Mouse (Mus musculus): ENCODE measurements at regions not wholly inside any gene's neighbourhood (a gene's known extent, or its start where the extent isn't known, plus 50 kb on each side); places are given as distances from the start of the nearest gene placed in this dataset.

DNA sequence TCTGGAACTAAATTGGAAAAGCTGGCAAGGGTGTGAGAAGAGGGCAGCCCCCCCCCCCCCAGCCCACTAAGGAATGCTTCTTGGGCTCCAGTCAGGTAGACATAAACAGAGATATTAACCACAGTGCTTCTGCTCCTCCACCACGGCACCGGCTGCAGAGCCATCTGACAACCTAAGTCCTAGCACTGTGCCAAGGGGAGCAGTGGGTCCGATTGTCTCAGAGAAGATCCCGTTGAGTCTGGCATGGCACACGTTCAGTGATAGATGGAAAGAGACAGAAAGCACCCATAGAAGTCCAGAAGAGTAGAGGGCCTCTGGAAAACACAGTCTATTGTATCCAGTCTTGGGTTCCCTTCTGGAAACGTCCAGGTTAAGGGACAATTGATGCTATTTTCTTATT is 241.4 kb upstream of the Arglu1 start:
- Histone ChIP-seq H3K27ac (ENCODE audit: low read length) (no peak overlapping the region), H3K4me3 (ENCODE audit: low read depth, low read length) (no peak overlapping the region), H3K36me3 (ENCODE audit: control insufficient read depth, insufficient read depth, low read length) (no peaks in the 10 kb centered on the region), H3K27me3 (ENCODE audit: control insufficient read depth, insufficient read depth, low read depth, low read length) (no peaks in the 10 kb centered on the region; the same call in 1 of the 2 replicates), H3K9ac (ENCODE audit: low read depth, low read length) (no peak overlapping the region), H3K9me3 (replicated peaks; ENCODE audit: control insufficient read depth, low read length, poor library complexity, severe bottlenecking) (no peaks in the 10 kb centered on the region), H3K4me1 (ENCODE audit: control insufficient read depth, insufficient read depth, low read length) (no peaks in the 10 kb centered on the region), H3K4me2 (ENCODE audit: low read length) (no peak overlapping the region)
- ATAC-seq, result no peak
- 82% methylated on average over 6 of the region's 6 CpGs for WGBS

DNA sequence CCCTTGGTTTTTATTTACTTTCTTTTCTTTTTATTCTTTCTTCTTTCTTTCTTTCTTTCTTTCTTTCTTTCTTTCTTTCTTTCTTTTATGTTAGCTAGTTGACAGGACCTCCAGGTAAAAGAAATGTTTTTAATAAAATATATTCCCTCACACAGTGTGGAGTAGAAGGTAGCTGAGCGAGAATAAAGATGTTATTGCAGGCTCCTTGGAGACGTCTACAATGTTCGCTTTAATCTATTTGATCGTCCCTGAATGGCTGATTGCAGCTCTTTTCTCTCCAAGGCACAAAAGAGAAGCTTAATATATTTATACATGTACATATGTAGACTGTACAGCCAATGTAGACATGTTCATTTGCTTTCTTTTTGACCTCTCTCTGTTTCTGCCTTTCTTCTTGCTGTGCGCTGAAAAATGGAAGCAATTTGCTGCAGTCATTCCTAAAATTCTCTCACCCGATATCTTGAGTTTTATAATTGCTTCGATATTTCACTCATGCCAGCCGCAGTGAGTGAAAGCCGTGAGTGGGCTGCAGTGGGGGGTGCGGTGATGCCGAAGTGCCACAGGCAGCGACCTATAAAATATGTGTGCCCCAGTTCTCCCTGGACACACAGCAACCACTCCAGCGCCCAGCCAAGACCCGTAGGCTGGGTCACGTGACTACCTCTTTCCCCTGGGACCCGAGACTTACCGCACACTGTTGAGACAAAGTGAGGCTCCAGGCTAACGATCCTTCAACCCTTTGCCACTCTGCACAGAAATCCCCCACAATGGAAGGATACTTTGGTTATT is 237.9 kb upstream of the Arglu1 start:
- Histone ChIP-seq H3K4me3 (ENCODE audit: low read depth, low read length) (no peak overlapping the region), H3K9me3 (replicated peaks; ENCODE audit: control insufficient read depth, low read length, poor library complexity, severe bottlenecking) (no peaks in the 10 kb centered on the region), H3K36me3 (ENCODE audit: control insufficient read depth, insufficient read depth, low read length) (no peaks in the 10 kb centered on the region), H3K27me3 (ENCODE audit: control insufficient read depth, insufficient read depth, low read depth, low read length) (no peaks in the 10 kb centered on the region; the same call in 1 of the 2 replicates), H3K4me2 (ENCODE audit: low read length) (no peak overlapping the region), H3K4me1 (ENCODE audit: control insufficient read depth, insufficient read depth, low read length) (no peaks in the 10 kb centered on the region), H3K9ac (ENCODE audit: low read depth, low read length) (no peak overlapping the region), H3K27ac (ENCODE audit: low read length) (no peak overlapping the region)
- 52% methylated on average over 18 of the region's 18 CpGs for WGBS
- ATAC-seq, result peak; percentile 48; the same call in 1 of the 2 replicates

DNA sequence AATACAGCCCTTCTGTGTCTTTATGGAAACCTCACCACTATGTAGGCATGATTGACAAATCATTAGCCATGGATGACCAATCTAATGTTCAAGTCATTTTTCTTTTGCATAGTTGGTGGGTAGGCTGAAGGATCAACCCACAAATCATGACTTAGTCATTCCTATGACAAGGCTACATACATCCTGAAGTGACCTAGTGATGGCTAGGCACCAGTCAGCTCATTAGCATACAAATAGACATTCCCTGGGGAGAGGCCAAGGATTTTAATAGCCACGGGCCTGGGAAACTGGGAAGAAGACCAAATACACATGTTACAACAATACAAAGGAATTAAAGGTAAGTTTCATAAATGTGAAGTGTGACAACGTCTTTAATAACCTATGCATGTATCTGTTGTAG is 231.1 kb upstream of the Arglu1 start:
- H3K4me3 ChIP-seq (ENCODE audit: low read depth, low read length), result no peak overlapping the region
- peaks cover 5% of the 10 kb centered on the region for H3K4me1 ChIP-seq (ENCODE audit: control insufficient read depth, insufficient read depth, low read length)
- H3K27me3 ChIP-seq (ENCODE audit: control insufficient read depth, insufficient read depth, low read depth, low read length), result no peaks in the 10 kb centered on the region
- no peaks in the 10 kb centered on the region for H3K9me3 ChIP-seq (replicated peaks; ENCODE audit: control insufficient read depth, low read length, poor library complexity, severe bottlenecking)
- no peaks in the 10 kb centered on the region for H3K36me3 ChIP-seq (ENCODE audit: control insufficient read depth, insufficient read depth, low read length)
- ATAC-seq, result no peak
- 15% methylated on average over 2 of the region's 2 CpGs for WGBS
- no peak overlapping the region for H3K9ac ChIP-seq (ENCODE audit: low read depth, low read length)
- no peak overlapping the region for H3K4me2 ChIP-seq (ENCODE audit: low read length)
- H3K27ac ChIP-seq (ENCODE audit: low read length), result no peak overlapping the region

DNA sequence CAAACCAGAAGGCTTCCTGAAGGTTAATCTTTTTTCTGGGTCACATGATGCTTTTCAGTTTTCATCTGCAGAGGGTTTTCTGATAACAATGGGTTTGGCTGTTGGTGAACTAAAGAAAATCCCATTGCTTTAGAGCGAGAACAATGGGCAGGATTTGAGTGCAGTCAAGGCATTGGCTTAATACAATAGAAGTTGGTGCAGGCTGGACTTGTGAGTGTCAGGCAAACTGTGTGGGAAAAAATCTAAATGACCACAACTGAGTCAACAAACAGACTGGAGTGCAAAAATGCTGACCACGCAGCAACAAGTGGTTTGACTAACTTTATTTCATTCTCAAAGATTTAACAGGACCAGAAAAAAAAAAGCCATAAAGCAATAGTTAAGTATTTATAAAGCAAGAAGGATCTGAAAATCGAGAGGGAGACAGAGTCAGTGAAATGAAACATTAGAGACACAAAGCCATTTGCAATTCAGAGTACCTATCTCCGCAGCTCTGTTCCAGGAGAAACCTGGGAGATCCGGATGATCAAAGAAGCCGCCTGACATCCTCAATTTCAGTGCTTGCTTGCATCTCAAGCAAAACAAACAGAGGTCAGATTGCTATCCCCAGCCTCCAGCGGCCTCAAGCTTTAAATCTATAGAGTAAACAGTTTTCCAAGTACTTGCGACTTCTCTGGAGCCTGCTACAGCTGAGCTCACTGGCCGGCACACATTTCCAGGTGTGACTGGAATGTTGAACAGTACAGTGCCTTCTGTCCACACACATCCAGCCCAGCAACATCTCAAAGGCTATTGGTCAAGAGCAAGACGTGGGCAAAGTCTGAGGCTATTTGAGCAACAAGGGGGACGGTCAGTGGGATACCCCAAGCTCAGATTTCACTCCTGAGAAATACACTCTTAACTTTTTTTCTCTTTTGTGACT is 229.5 kb upstream of the Arglu1 start:
- H3K4me3 ChIP-seq (ENCODE audit: low read depth, low read length), result no peak overlapping the region
- ATAC-seq, result no peak
- peaks cover 5% of the 10 kb centered on the region for H3K4me1 ChIP-seq (ENCODE audit: control insufficient read depth, insufficient read depth, low read length)

DNA sequence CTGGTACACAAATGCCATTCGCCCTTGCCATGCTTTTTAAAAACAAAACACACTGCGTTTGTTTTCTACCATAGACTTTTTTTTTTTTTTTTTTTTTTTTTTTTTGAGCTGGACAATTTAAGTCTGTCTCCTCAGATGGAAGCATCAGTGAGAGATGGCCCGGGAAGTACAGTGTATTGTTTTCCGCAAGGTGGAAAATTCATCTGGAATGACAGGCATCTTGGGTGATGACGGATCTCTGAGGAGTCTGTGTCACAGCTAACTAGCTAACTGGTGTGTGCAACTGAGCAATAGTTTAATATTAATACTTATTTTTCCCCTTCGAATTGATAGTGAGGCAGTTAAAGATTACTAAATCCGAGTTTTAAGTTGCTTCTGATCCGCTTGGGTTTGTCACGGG is 228.7 kb upstream of the Arglu1 start:
- no peak overlapping the region for H3K27ac ChIP-seq (ENCODE audit: low read length)
- no peak overlapping the region for H3K4me3 ChIP-seq (ENCODE audit: low read depth, low read length)
- no peaks in the 10 kb centered on the region; the same call in 1 of the 2 replicates for H3K36me3 ChIP-seq (ENCODE audit: control insufficient read depth, insufficient read depth, low read length)
- 28% methylated on average over 9 of the region's 9 CpGs for WGBS
- no peak overlapping the region for H3K4me2 ChIP-seq (ENCODE audit: low read length)
- no peaks in the 10 kb centered on the region for H3K27me3 ChIP-seq (ENCODE audit: control insufficient read depth, insufficient read depth, low read depth, low read length)
- ATAC-seq, result no peak
- H3K4me1 ChIP-seq (ENCODE audit: control insufficient read depth, insufficient read depth, low read length), result peaks cover 5% of the 10 kb centered on the region
- H3K9me3 ChIP-seq (replicated peaks; ENCODE audit: control insufficient read depth, low read length, poor library complexity, severe bottlenecking), result peaks cover 3% of the 10 kb centered on the region; the same call in 1 of the 2 replicates
- no peak overlapping the region for H3K9ac ChIP-seq (ENCODE audit: low read depth, low read length)

More for the DNA sequence above, 229.5 kb upstream of the Arglu1 start:
- no peaks in the 10 kb centered on the region for H3K27me3 ChIP-seq (ENCODE audit: control insufficient read depth, insufficient read depth, low read depth, low read length)
- no peak overlapping the region for H3K9ac ChIP-seq (ENCODE audit: low read depth, low read length)
- H3K4me2 ChIP-seq (ENCODE audit: low read length), result no peak overlapping the region
- no peak overlapping the region for H3K27ac ChIP-seq (ENCODE audit: low read length)
- no peaks in the 10 kb centered on the region; the same call in 1 of the 2 replicates for H3K36me3 ChIP-seq (ENCODE audit: control insufficient read depth, insufficient read depth, low read length)
- H3K9me3 ChIP-seq (replicated peaks; ENCODE audit: control insufficient read depth, low read length, poor library complexity, severe bottlenecking), result peaks cover 2% of the 10 kb centered on the region; the same call in 1 of the 2 replicates
- WGBS, result 5% methylated on average over 11 of the region's 11 CpGs

DNA sequence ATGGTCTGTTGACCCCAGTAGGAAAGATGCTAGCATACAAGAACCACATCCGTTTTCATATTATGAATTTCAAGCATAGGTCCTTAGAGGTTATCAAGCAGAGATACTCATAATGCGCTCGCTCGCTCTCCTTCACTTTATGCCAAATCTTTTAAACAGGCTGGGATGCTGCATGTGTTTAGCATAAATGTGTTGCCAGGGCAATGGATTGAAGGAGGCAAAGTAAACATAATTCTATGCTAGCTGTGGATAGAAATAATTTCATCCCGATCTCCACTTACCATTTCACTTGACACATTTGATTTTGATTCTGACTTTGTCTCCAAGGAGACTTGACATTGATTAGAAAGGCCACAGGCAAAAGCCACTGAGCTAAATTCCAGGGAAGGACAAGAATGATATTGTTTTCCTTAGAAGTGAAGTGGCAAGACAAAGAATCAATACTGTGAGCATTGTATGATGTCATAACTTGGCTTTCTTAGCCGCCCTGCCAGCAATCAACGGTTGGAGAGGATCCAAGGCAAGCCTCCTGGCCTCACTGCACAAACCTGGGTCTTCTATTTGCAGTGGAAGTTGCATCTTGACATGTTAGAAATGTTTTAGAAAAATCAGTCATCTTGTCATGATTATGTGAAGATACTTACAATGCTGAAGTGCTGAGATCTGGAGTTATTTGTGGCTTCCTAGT is 217.3 kb upstream of the Arglu1 start:
- no peaks in the 10 kb centered on the region for H3K9me3 ChIP-seq (replicated peaks; ENCODE audit: control insufficient read depth, low read length, poor library complexity, severe bottlenecking)
- no peaks in the 10 kb centered on the region for H3K27me3 ChIP-seq (ENCODE audit: control insufficient read depth, insufficient read depth, low read depth, low read length)
- H3K4me1 ChIP-seq (ENCODE audit: control insufficient read depth, insufficient read depth, low read length), result no peaks in the 10 kb centered on the region
- H3K4me3 ChIP-seq (ENCODE audit: low read depth, low read length), result no peak overlapping the region
- 20% methylated on average over 7 of the region's 7 CpGs for WGBS
- H3K27ac ChIP-seq (ENCODE audit: low read length), result no peak overlapping the region
- peak; percentile 70; the same call in 1 of the 2 replicates for ATAC-seq
- no peak overlapping the region for H3K4me2 ChIP-seq (ENCODE audit: low read length)
- H3K9ac ChIP-seq (ENCODE audit: low read depth, low read length), result no peak overlapping the region
- H3K36me3 ChIP-seq (ENCODE audit: control insufficient read depth, insufficient read depth, low read length), result no peaks in the 10 kb centered on the region

DNA sequence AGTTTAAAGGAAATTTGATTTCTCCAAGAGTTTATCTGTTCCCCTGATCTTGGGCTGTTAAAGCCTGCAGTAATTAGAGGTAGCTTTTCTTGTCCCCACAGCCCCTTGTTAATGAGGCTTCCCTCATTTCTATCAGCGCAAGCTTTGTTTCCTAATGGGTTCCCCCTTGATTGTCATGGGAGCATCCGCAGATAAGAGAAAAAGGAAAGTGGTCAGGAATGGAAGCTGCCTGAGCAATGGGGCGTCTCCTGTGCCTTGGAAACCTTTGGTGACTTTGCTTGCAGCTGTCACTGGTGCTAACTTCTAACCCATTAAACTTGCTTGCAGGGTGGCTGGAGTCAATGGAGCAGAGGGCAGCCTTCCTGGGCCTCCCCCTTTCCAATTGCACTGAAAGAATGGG is 202.7 kb upstream of the Arglu1 start:
- H3K4me2 ChIP-seq (ENCODE audit: low read length), result no peak overlapping the region
- H3K9me3 ChIP-seq (replicated peaks; ENCODE audit: control insufficient read depth, low read length, poor library complexity, severe bottlenecking), result no peaks in the 10 kb centered on the region
- H3K27ac ChIP-seq (ENCODE audit: low read length), result no peak overlapping the region
- WGBS, result 35% methylated on average over 3 of the region's 3 CpGs
- H3K4me1 ChIP-seq (ENCODE audit: control insufficient read depth, insufficient read depth, low read length), result no peaks in the 10 kb centered on the region
- no peaks in the 10 kb centered on the region for H3K36me3 ChIP-seq (ENCODE audit: control insufficient read depth, insufficient read depth, low read length)
- H3K4me3 ChIP-seq (ENCODE audit: low read depth, low read length), result no peak overlapping the region
- no peak for ATAC-seq
- no peak overlapping the region for H3K9ac ChIP-seq (ENCODE audit: low read depth, low read length)
- H3K27me3 ChIP-seq (ENCODE audit: control insufficient read depth, insufficient read depth, low read depth, low read length), result no peaks in the 10 kb centered on the region; the same call in 1 of the 2 replicates

DNA sequence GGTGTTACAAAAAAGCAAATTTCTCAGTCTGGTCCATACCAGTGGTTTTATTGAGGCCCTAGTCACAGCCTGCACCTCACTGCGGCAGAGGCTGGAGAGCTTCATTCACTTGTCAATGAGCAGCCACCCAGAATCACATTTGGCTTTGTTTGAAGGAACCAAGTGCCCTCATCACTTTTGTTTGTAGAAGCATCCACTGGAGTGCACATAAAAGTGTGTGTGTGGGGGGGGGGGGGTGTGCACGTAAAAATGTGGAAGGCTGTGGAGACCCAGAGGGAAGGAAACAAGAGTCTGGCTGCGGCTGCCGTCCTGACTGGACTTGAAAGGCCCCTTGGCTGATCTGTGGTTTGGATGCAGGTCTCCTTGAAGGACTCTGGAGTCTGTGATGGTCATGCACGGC is 187.0 kb upstream of the Arglu1 start:
- no peak overlapping the region for H3K4me2 ChIP-seq (ENCODE audit: low read length)
- H3K4me3 ChIP-seq (ENCODE audit: low read depth, low read length), result no peak overlapping the region
- no peaks in the 10 kb centered on the region for H3K9me3 ChIP-seq (replicated peaks; ENCODE audit: control insufficient read depth, low read length, poor library complexity, severe bottlenecking)
- H3K9ac ChIP-seq (ENCODE audit: low read depth, low read length), result no peak overlapping the region
- peaks cover 3% of the 10 kb centered on the region; the same call in 1 of the 2 replicates for H3K4me1 ChIP-seq (ENCODE audit: control insufficient read depth, insufficient read depth, low read length)
- ATAC-seq, result no peak
- no peak overlapping the region for H3K27ac ChIP-seq (ENCODE audit: low read length)
- 23% methylated on average over 5 of the region's 5 CpGs for WGBS
- no peaks in the 10 kb centered on the region for H3K36me3 ChIP-seq (ENCODE audit: control insufficient read depth, insufficient read depth, low read length)
- H3K27me3 ChIP-seq (ENCODE audit: control insufficient read depth, insufficient read depth, low read depth, low read length), result peaks cover 18% of the 10 kb centered on the region

All from midbrain, embryonic 16.5 days (tissue).